Mouse (Mus musculus): ENCODE measurements around the gene Gm973.
"Not testable (repeated sequence)": the region's sequence is repeated elsewhere in the genome, so short reads cannot be mapped to it uniquely, and the experiment has no call there.

The Gm973 gene

DNA sequence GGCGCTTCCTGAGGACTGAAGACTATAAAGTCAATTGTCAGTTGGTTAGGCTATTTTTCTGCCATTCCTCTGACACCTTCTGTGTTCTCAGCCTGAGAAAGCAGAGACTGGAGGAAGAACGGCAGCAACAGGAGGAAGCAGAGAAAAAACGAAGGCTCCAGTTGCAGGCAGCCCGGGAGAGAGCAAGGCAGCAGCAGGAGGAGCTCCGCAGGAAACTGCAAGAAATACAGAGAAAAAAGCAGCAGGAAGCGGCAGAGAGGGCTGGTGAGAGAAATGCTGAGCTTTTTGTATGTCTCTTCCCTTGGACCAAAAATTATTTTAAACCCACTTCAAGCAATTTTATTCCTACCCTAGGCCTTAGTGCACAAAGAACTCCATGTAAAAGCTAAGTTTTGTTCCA is 117.0 kb downstream of the Gm973 start:
- no peak for DNase-seq

GRCm38 (mm10) chr1:59636349-59636748 is 120.3 kb downstream of the Gm973 start:
- no peak for DNase-seq

GRCm38 (mm10) chr1:59638371-59638770 is 122.3 kb downstream of the Gm973 start:
- no peak for DNase-seq

DNA sequence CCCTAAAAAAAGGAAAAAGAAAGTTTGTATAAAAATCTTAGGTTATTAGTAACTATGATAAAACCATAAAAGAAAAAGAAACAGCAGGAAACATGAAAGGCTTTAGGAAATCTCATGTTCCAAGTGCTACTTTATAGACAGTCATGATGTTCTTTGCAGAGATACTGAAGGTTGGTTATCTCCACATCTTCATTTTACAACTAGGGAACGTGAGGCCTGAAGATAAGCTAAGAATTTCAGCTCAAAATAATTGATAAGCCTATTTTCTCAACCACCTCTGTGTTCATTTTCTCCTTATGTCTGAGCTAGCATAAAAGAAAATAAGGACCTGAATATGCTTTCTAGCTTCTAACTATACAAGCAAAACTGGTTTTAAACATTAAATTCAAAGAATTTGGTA is 126.4 kb downstream of the Gm973 start:
- DNase-seq: no peak

GRCm38 (mm10) chr1:59646502-59646901 is 130.4 kb downstream of the Gm973 start:
- not testable (repeated sequence) for DNase-seq

- no peak for DNase-seq
Observed at GRCm38 (mm10) chr1:59651201-59651819, 135.2 kb downstream of the Gm973 start.

DNA sequence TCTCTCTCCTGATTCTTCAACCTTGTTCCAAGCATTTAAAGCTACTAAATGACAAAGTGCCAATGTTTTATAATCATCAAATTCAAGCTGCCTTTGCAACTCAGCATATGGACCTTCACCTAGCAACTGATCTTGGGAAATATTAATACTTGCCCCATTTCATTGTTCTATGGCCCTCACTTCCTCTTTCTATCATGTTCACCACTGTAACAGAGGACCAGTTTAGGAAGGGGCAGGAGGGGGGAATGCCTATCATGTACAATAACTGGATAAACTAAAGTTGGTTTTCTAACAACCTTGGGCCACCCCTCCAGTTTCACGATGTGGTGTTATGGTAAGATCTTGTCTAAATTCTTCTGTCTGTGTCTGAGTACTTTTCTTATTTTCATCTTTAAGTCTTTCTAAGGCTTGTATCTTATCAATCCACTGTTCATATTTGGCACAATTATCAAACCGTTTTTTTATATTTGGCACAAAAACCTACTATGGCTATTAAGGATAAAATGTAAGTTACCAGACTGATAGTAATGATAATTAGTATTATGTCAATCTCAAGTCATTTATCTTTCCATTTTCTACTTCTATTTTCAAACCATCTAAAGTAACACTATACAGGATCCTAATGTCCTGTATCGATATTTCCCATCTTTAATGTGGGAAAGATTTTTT is 137.3 kb downstream of the Gm973 start:
- DNase-seq: no peak

GRCm38 (mm10) chr1:59656244-59657171 is 140.4 kb downstream of the Gm973 start:
- DNase-seq: no peak

DNA sequence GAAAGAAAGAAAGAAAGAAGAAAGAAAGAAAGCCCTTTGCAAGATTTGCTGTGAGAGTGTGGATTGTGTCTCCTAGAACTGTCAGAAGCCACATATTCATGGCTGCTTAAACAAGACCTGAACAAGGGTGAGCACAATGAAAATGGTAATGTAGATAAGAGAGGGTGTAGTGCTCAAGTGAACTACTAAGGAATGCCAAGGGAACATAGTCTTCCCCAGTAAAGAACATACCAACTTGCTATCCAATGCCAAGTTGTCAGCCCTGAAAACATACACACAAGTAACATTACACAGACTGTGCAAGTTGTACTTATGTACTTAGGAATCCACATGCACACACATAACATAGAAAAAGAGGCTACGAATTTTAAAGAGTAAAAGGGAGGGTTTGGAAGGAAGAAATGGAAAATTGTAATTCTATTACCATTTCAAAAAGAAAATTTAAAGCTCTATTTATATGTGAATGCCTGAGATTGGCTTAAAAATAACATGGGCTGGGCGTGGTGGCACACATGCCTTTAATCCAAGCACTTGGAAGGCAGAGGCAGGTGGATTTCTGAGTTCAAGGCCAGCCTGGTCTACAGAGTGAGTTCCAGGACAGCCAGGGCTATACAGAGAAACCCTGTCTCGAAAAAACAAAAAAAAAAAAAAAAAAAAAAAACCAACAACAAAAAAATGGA is 147.5 kb downstream of the Gm973 start:
- DNase-seq: no peak

GRCm38 (mm10) chr1:59668871-59669270 is 152.8 kb downstream of the Gm973 start:
- no peak for DNase-seq

DNA sequence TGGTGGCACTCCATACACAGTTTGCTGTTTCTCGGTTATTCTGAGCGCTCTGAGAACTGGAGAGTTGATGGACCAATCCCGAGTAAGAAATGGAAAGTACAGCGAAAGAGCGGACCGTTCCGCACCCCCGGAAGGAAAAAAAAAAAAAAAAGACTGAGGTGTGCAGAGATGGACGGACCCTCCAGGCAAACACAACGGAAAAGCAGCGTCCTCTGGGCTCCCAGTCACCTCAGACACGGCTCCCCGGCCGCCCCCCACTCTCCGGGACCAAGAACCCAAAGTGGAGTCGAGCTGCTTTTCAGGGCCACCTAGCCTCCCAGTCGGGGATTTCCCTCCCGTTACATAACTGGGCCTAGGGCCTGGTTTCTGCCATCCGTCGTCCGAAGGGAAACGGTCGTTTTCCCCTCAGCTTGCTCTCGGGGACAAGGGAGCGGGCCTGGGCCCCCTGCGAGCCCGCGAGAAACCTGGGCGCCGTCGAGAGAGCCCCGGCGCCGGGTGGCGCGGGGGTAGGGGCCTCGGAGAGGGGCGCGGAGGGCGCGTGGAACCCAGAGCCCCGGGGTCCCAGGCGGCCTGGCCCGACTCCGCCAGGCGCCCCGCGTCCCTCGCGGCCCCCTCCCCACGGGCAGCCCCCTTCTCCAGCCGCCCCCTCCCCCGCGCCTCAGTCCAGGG is 154.0 kb downstream of the Gm973 start:
- DNase-seq: peak; percentile 24 to 26

GRCm38 (mm10) chr1:59670641-59671168 is 154.6 kb downstream of the Gm973 start, which contains the start of gene Sumo1:
TSS of gene Sumo1 (minus strand) at chr1:59670834.
- DNase-seq: peak; percentile 76 to 83

GRCm38 (mm10) chr1:59673661-59674060 is 157.6 kb downstream of the Gm973 start:
- no peak for DNase-seq

DNA sequence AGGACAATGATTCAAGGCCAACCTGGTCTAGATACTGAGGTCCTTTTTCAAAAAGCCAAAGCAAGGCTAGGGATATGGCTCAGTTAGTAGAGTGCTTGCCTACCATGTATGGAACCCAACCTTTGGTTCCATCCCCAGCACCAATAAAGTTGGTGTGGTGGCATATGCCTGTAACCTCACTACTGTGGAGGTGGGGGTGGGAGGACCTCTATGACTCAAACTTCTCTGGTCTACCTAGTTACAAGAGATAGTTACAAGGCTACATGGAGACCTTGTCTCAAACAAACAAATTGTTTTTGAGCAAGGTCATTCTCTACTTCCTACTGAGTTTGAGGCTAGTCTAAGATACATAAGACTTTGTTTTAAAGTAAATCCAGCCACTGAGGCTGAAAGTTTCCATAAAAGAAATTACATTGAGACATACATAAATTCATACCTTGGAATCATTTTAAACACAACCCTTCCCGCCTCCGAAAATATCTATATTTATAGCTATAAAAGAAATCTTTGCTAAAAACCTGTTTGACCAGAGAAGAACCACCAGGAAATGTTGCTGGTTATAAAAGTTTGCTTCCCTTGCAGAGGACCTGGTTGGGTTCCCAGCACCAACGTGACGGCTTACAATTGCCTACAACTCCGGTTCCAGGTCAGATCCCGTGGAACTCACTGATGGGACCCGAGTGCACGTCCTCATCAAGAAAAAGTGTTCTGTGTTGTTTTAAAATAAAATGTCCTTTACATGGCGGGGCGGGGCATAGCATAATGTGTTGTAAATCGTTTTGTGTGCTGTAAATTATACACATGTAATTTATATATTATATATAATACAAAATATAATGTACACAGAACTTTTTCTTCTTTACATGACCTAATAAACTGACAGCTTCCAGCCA is 168.1 kb downstream of the Gm973 start:
- DNase-seq: no peak

- peak; percentile 66 to 86 for DNase-seq
Observed at GRCm38 (mm10) chr1:59684819-59685755, 169.0 kb downstream of the Gm973 start, which contains the start of gene Nop58. TSS of gene Nop58 (plus strand) at chr1:59684971.
